Mouse (Mus musculus) testis, adult 2 months (tissue): Measurements from ENCODE around the gene Tnik.

ENCODE experiments used
- CTCF ChIP-seq: fragments of 200-500 bp; IDR thresholded peaks from 2 replicates; pipeline ENCODE4 v1.5.1; 2012; ENCODE audit warnings: low read depth, mild to moderate bottlenecking, inconsistent platforms, low read length, moderate library complexity; ENCODE audit not compliant: control insufficient read depth, insufficient read depth, insufficient replicate concordance
- POLR2A ChIP-seq: fragments of 200-500 bp; IDR thresholded peaks from 2 replicates; pipeline ENCODE4 v1.6.1; 2012; ENCODE audit warnings: low read depth, mild to moderate bottlenecking, inconsistent platforms, low read length, moderate library complexity; ENCODE audit not compliant: control insufficient read depth

DNA sequence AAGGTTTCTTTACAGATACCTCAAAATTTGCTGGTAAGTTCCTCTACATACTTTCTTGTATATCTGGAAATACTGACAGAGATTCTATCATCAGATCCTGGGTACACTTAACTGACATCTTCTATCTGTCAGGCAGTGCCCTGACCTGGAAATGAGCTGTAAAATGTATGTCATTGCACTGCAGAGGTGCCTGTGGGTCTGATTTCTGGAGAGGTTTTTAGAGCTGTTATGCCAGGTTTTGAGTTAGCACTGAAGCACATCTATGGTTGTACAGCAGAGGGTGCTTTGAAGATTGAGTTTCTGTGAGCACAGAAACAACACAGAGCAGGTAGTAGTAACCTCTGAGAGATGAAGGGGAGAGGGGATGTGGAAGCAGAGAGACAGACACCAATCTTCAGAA lies 129.5 kb downstream of the Tnik start:
- no peak for TF ChIP-seq CTCF
- TF ChIP-seq POLR2A: no peak
